ENCODE assay signal across 12 mouse cellular contexts in genomic region chr9:21189905-21190304, GRCm38 (mm10). TPM values are rescaled to one million over a fixed set of nuclear protein-coding genes. Genes with fewer than 3 reads are reported as not detected.
DNase-seq lines count a peak whose midpoint lies in the region; TF ChIP-seq lines count a peak whose summit lies in the region.
"Had no signal": no experiment of that assay in that cellular context is flagged by ENCODE, and none has a peak within 500 bp of the region (broad histone marks: within the 10 kb centered on the region; RNA-seq: fewer than 3 reads in every experiment).

No protein-coding gene starts in this region.

- TF ChIP-seq CTCF in gastrocnemius, adult 2 months (IDR thresholded peaks at IDR 0.05), result peak; percentile 32
- no peak for TF ChIP-seq CTCF in lung, adult 2 months (IDR thresholded peaks at IDR 0.05; ENCODE audit: insufficient read depth, low read length)
- peak; percentile 54 for TF ChIP-seq CTCF in ES-Bruce4 (IDR thresholded peaks at IDR 0.05; ENCODE audit: low read depth, low read length)

- H3K9me3 ChIP-seq in ES-Bruce4 (replicated peaks; ENCODE audit: control insufficient read depth, insufficient read depth, low read length, poor library complexity, severe bottlenecking), result no peaks in the 10 kb centered on the region
- H3K9me3 ChIP-seq: liver, embryonic 13.5 days had no signal

- H3K9ac ChIP-seq in ES-Bruce4 (ENCODE audit: low read depth, poor library complexity, severe bottlenecking), result no peak overlapping the region
- H3K9ac ChIP-seq: liver, embryonic 13.5 days had no signal

- H3K27ac ChIP-seq in gastrocnemius, adult 2 months, result no peak overlapping the region; the same call in 1 of the 2 replicates
- no peak overlapping the region for H3K27ac ChIP-seq in ES-Bruce4 (ENCODE audit: insufficient read depth, low read length)
- H3K27ac ChIP-seq: liver, embryonic 13.5 days had no signal

- H3K4me3 ChIP-seq in gastrocnemius, adult 2 months, result no peak overlapping the region
- no peak overlapping the region for H3K4me3 ChIP-seq in lung, adult 2 months (replicated peaks; ENCODE audit: extremely low read depth, low read depth, low read length)
- H3K4me3 ChIP-seq in ES-Bruce4 (ENCODE audit: low read depth, low read length), result no peak overlapping the region
- H3K4me3 ChIP-seq: liver, embryonic 13.5 days had no signal

- TF ChIP-seq POLR2A in lung, adult 2 months (IDR thresholded peaks at IDR 0.05; ENCODE audit: borderline replicate concordance, extremely low read depth, low read depth, low read length), result no peak
- no peak for TF ChIP-seq POLR2A in ES-Bruce4 (IDR thresholded peaks at IDR 0.05; ENCODE audit: insufficient read depth, low read length)

- intact Hi-C loops in gastrocnemius, adult 2 months (cut with DNase I), result no loop called here
- intact Hi-C loops in gastrocnemius, postnatal 14 days (cut with DNase I; ENCODE audit: low total_unique reads), result no loop called here

- no peaks in the 10 kb centered on the region for H3K4me1 ChIP-seq in lung, adult 2 months (ENCODE audit: control insufficient read depth, insufficient read depth, low read length)
- peaks cover 4% of the 10 kb centered on the region for H3K4me1 ChIP-seq in ES-Bruce4 (ENCODE audit: control insufficient read depth, insufficient read depth, low read length)

- no peak for DNase-seq in gastrocnemius, adult 2 months
- DNase-seq in gastrocnemius, adult 18-20 months (ENCODE audit: low spot score), result no peak
- peak; percentile 53 for DNase-seq in lung, postnatal 10 days
- no peak for DNase-seq in lung, adult 2 months
- peak; percentile 42 for DNase-seq in retina, embryonic 14.5 days (ENCODE audit: low spot score)
- DNase-seq in gastrocnemius, postnatal 14 days, result no peak
- DNase-seq in right cerebral cortex, postnatal 4 days, result no peak
- DNase-seq: liver, embryonic 13.5 days; right cerebral cortex, adult 18-20 months had no signal

- no peaks in the 10 kb centered on the region for H3K27me3 ChIP-seq in ES-Bruce4 (ENCODE audit: control insufficient read depth, insufficient read depth, low read length, poor library complexity, severe bottlenecking)
- H3K27me3 ChIP-seq: liver, embryonic 13.5 days; Patski had no signal

- no peaks in the 10 kb centered on the region for H3K36me3 ChIP-seq in ES-Bruce4 (ENCODE audit: control insufficient read depth, insufficient read depth, low read length, poor library complexity, severe bottlenecking)
- H3K36me3 ChIP-seq: liver, embryonic 13.5 days had no signal

- TF ChIP-seq EP300 in ES-Bruce4 (IDR thresholded peaks at IDR 0.05; ENCODE audit: insufficient read depth, low read depth, low read length), result no peak

- WGBS in lung, adult 2 months, result 44% methylated on average over 7 of the region's 7 CpGs

RNA-seq across cellular contexts. Expression of gene Pde4a, which starts 24.4 kb away (rescaled TPM):
- 10 to 100 TPM; 39.0 to 66.8 TPM for total RNA-seq in gastrocnemius, adult 2 months (2021)
- 10 to 100 TPM; 45.0 to 52.4 TPM for total RNA-seq in gastrocnemius, adult 18-20 months (2021)
- polyA plus RNA-seq in lung, adult 2 months (2012; rRNA removed), result 13.1 and 13.8 TPM in 2 replicates
- 9.5 and 10.4 TPM in 2 replicates for polyA plus RNA-seq in ES-Bruce4 (2011; ENCODE audit: insufficient read depth, insufficient read length, low read depth, missing spikeins)
- total RNA-seq in gastrocnemius, postnatal 14 days (2021), result 10 to 100 TPM; 26.1 to 27.1 TPM

RNA-seq across cellular contexts. Expression of gene Cdc37, which starts 40.1 kb away (rescaled TPM):
- 100 to 1,000 TPM; 116 to 139 TPM for total RNA-seq in gastrocnemius, adult 2 months (2021)
- total RNA-seq in gastrocnemius, adult 18-20 months (2021), result 100 to 1,000 TPM; 128 to 140 TPM
- 49.3 and 65.5 TPM in 2 replicates for polyA plus RNA-seq in lung, adult 2 months (2012; rRNA removed)
- 164 and 171 TPM in 2 replicates for polyA plus RNA-seq in ES-Bruce4 (2011; ENCODE audit: insufficient read depth, insufficient read length, low read depth, missing spikeins)
- total RNA-seq in gastrocnemius, postnatal 14 days (2021), result 100 to 1,000 TPM; 138 to 139 TPM

RNA-seq across cellular contexts. Expression of gene Keap1, which starts 49.3 kb away (rescaled TPM):
- total RNA-seq in gastrocnemius, adult 2 months (2021), result 10 to 100 TPM; 51.3 to 62.3 TPM
- total RNA-seq in gastrocnemius, adult 18-20 months (2021), result 10 to 100 TPM; 50.8 to 51.5 TPM
- polyA plus RNA-seq in lung, adult 2 months (2012; rRNA removed), result 81.2 and 88.3 TPM in 2 replicates
- 19.5 and 19.6 TPM in 2 replicates for polyA plus RNA-seq in ES-Bruce4 (2011; ENCODE audit: insufficient read depth, insufficient read length, low read depth, missing spikeins)
- 10 to 100 TPM; 53.6 to 55.2 TPM for total RNA-seq in gastrocnemius, postnatal 14 days (2021)

RNA-seq across cellular contexts. Expression of gene S1pr5, which starts 58.3 kb away (rescaled TPM):
- under 1 TPM; 0.15 to 0.33 TPM for total RNA-seq in gastrocnemius, adult 2 months (2021)
- under 1 TPM; 0.09 to 0.12 TPM for total RNA-seq in gastrocnemius, adult 18-20 months (2021)
- 9.7 and 11.3 TPM in 2 replicates for polyA plus RNA-seq in lung, adult 2 months (2012; rRNA removed)
- 0.40 and 0.44 TPM in 2 replicates for polyA plus RNA-seq in ES-Bruce4 (2011; ENCODE audit: insufficient read depth, insufficient read length, low read depth, missing spikeins)
- under 1 TPM; 0.10 to 0.27 TPM for total RNA-seq in gastrocnemius, postnatal 14 days (2021)
- polyA plus RNA-seq: Patski; testis, adult 2 months had no signal

RNA-seq across cellular contexts. Expression of gene Tyk2, which starts 58.9 kb away (rescaled TPM):
- 1 to 10 TPM; 4.4 to 5.9 TPM for total RNA-seq in gastrocnemius, adult 2 months (2021)
- total RNA-seq in gastrocnemius, adult 18-20 months (2021), result 1 to 10 TPM; 5.0 to 6.1 TPM
- polyA plus RNA-seq in lung, adult 2 months (2012; rRNA removed), result 33.7 and 34.3 TPM in 2 replicates
- polyA plus RNA-seq in ES-Bruce4 (2011; ENCODE audit: insufficient read depth, insufficient read length, low read depth, missing spikeins), result 15.5 and 17.8 TPM in 2 replicates
- 1 to 10 TPM; 4.9 to 5.3 TPM for total RNA-seq in gastrocnemius, postnatal 14 days (2021)

Comparison
In these comparisons a context has a peak if more than half of its experiments do, and no peak if none do; other contexts are left out.
1. DNase-seq: peak in lung, postnatal 10 days (single experiment) and retina, embryonic 14.5 days (single experiment); none in gastrocnemius, adult 2 months (single experiment), gastrocnemius, adult 18-20 months (single experiment), lung, adult 2 months (single experiment), gastrocnemius, postnatal 14 days (single experiment) and right cerebral cortex, postnatal 4 days (single experiment).